Mouse (Mus musculus) large intestine, adult 2 months (tissue): ENCODE measurements at regions not wholly inside any gene's neighbourhood (a gene's known extent, or its start where the extent isn't known, plus 50 kb on each side); places are given as distances from the start of the nearest gene placed in this dataset.

Experiments
- DNase-seq: peaks from one replicate; pipeline ENCODE4 v3.0.0-alpha.2; 2012; ENCODE audit warnings: low read depth, low spot score
- WGBS: fragments of 180-500 bp; shearing (Covaris S2); methylation state at CpG from one replicate; pipeline ENCODE4 v1.1.7; 2018; 5-methylcytosine and 5-hydroxymethylcytosine counted together

GRCm38 (mm10) chr4:131205685-131206084 lies 261.5 kb downstream of the Matn1 start:
- 32% methylated on average over 4 of the region's 4 CpGs for WGBS
- DNase-seq, result no peak

DNA sequence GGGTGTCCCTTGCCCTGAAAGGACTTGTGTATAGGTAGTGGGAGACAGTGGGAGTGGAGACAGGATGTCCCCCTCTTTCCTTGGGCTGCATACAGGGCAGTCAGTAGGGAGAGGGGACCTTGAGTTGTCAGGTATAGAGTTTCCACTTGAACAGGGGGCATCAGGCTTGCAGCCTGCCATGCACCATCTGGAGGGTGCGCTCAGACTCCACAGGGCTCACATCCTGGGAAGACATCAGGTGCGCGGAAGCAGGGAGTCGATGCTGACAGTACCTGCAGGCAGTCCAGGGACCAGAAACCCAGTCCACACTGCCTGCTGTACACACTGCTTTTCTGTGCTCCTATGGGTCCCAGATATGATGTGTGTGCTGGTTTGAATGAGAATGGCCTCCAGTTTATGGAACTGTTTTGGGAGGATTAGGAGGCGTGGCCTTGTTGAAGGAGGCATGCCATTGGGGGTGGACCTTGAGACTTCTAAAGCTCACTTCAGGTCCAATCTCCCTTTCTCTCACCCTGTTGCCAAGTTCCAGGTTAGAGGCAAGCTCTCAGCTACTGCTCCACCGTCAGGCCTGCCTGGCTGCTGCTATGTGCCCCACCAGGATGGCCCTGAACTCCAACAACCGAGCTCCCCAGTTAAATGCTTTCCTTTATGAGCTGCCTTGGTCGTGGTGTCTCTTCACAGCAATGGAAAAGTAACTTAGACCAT lies 262.1 kb downstream of the Matn1 start:
- no peak for DNase-seq
- 85% methylated on average over 8 of the region's 8 CpGs for WGBS

DNA sequence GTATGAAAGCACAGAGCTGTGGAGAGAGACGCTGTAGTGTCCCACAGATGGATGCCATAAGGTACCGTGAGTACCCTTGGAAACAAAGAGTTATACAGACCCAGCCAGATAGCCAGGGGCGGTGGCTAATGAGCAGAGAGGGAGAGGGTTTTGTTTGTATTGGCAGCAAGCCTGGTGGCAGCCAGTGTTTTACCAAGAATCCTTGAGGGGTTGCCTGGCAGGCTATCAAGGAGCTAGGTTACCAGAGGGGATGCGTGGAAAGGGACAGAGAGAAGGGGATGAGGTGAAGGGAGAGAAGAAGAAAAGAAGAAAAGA lies 262.7 kb downstream of the Matn1 start:
- WGBS, result 56% methylated on average over 4 of the region's 4 CpGs
- no peak for DNase-seq

DNA sequence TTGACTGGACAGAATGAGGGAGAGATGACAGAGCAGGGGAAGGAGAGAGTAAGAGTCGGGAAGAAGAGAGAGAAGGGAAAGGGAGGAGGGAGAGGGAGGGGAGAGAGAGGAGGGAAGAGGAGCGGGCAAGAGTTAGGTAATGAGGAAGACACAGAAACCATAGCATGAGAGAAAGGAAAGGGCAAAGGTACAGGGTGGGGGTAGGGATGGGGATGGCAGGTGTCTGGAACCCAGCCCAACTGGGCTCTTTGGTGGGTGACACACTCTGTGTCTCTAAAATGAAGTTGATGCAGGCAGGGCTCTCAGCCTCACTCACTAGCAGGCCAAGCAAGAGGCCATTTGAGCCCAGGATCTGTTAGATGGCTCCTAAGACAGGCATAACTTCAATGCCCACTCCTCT lies 263.1 kb downstream of the Matn1 start:
- WGBS, result 61% methylated on average over 2 of the region's 2 CpGs
- DNase-seq, result no peak

DNA sequence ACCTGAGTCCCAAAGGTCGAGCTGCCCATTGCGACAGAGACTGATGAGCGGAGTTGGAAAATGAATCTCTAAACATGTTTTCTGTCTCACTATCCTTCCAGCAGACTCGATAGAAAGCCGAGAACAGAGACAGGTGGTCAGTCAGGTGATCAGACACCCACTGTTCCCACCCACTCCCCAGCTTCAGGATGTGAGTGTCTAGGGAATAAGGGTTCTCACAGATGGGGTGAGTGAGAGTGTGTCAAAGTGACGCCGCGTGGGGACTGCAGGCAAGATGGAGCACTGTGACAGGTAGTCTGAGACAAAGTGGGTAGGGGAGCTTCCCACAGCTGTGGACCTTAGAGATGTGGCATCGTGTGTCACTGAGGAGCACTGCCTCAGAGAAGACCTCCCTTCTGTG lies 264.0 kb downstream of the Matn1 start:
- DNase-seq, result no peak
- WGBS, result 76% methylated on average over 9 of the region's 9 CpGs

DNA sequence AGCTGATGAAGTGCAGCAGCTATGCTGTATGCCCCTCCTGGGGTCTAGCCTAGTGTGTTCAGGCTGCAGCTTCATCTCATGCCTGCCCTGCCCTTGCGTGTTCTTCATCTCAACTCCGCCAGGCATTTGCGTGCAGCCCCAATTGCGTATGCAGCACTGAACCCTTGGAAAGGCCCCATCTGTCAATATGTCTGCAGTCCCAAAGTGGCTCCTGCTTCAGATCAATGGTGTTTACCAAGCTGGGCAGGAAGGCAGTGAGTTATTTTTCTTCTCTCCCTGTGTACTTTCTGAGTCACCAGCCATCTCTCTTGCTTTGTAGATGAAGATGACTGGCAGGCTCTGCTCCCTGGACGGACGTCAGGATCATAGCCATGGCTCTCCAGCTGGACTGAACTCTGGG lies 264.5 kb downstream of the Matn1 start:
- DNase-seq, result no peak
- 63% methylated on average over 6 of the region's 6 CpGs for WGBS

GRCm38 (mm10) chr4:131212711-131213110 lies 268.5 kb downstream of the Matn1 start:
- DNase-seq, result no peak
- WGBS, result 32% methylated on average over 4 of the region's 4 CpGs

DNA sequence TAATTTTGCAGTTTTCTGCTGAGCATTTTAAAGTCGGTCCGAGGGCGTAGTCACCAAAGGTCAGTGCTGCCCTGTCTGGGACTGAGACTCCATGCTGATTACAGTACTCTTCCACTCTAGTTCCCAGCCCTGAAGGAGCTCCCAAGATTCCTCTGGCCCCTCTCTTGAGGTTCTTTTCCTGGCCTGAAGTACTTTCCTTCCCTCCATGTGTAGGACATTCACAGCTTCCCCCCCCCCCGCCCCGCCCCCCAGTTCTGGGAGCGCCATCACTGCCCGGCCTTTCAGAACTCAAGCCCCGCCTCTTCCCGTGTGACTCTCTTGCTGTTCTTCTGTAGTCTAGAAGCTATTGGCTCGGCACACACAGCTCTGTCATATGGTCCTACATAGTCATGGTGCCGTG lies 271.5 kb downstream of the Matn1 start:
- DNase-seq, result no peak
- WGBS, result 70% methylated on average over 11 of the region's 11 CpGs

DNA sequence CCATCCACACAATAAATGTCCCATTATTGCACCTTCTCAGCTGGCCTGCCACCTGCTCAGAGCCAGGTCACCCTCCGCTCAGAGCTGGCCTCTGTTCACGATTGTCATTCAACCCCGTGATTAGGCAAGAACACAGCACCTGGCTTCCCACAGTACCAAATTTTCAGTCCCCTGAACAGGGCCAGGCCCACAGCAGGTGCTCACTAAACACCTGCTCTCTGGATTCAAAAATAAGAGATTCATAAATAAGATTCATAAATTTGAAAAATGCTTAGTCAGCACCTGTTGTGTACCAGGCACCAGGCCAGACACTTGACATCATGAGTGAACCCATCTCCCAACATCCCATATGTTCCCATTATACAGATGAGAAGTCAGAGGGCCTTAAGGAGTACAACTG lies 272.2 kb downstream of the Matn1 start:
- no peak for DNase-seq

GRCm38 (mm10) chr4:131217083-131217482 lies 272.9 kb downstream of the Matn1 start:
- 76% methylated on average over 4 of the region's 4 CpGs for WGBS
- no peak for DNase-seq

More for the DNA sequence above, 272.2 kb downstream of the Matn1 start:
- WGBS, result 84% methylated on average over 3 of the region's 3 CpGs

GRCm38 (mm10) chr4:131217571-131218155 lies 273.5 kb downstream of the Matn1 start:
- WGBS, result 23% methylated on average over 7 of the region's 7 CpGs
- DNase-seq, result no peak

- no peak for DNase-seq
- WGBS, result 81% methylated on average over 10 of the region's 10 CpGs
These were observed 276.8 kb downstream of the Matn1 start for GRCm38 (mm10) chr4:131220966-131221365.

GRCm38 (mm10) chr4:131230361-131230760 lies 286.2 kb downstream of the Matn1 start:
- WGBS, result 78% methylated on average over 5 of the region's 5 CpGs

GRCm38 (mm10) chr4:131236611-131237031 lies 292.4 kb downstream of the Matn1 start:
- DNase-seq, result no peak
- WGBS, result 53% methylated on average over 4 of the region's 4 CpGs

More at GRCm38 (mm10) chr4:131230361-131230760, 286.2 kb downstream of the Matn1 start:
- no peak for DNase-seq

DNA sequence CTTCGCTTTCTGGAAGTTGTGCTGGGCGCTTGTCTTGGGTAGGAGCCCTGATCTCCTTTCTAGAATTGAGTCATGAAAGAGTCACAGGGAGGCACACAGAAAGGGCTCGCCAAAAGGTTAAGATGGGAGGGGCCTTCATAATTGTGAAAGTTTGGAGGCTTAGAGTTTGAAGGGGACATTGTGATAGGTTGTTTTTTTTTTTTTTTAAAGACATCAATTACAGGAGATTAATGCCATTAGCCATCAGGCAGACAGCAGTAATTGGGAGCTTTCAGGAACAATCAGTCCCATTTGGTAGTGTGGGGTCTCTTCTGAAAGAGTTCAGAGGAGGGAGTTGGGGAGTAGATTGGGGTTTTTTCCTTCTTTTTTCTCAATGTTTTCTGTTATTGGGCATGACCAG lies 294.4 kb downstream of the Matn1 start:
- 74% methylated on average over 3 of the region's 3 CpGs for WGBS

DNA sequence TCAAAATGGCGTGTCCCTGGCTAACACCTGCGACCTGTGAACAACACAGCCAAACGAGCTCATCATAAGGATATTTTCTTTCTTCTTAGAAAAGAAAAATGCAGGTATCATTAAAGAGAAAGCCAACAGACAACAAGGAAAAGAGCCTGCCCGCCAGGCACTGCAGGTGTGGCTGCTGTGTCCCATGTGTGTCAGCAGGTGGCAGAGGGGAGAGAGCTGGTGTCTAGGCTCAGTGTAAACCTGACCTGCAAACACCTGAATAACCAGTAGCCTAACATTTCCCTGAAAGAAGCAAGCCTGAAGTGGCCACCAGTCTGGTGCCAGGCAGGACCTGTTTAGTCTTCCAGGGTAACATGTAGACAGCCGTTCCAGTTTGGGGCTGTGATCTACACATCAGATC lies 294.9 kb downstream of the Matn1 start:
- no peak for DNase-seq
- WGBS, result 67% methylated on average over 5 of the region's 5 CpGs

More for the DNA sequence above, 294.4 kb downstream of the Matn1 start:
- DNase-seq, result no peak

DNA sequence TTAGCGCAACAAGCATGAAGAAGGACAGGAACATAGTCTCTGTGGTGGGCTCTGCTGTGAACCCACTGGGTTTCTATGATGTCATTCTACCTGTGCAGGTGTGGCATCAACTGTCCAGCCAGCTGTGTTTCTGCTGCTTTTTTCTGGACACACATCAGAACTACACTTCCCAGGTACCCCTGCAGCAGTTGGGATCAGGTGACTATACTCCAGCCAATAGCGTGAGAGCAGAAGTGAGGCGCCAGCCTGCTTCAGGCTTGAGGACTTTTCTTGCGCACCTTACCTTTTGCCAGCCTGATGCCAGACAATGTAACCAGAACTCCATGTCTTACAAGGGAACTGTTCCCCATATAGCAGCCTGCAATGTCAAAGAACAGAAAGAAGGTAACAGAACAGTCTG lies 296.3 kb downstream of the Matn1 start:
- 88% methylated on average over 4 of the region's 4 CpGs for WGBS

GRCm38 (mm10) chr4:131242250-131242649 lies 298.1 kb downstream of the Matn1 start:
- DNase-seq, result no peak
- WGBS, result 65% methylated on average over 4 of the region's 4 CpGs

More for the DNA sequence above, 296.3 kb downstream of the Matn1 start:
- no peak for DNase-seq

GRCm38 (mm10) chr4:131243744-131244387 lies 299.7 kb downstream of the Matn1 start:
- WGBS, result 56% methylated on average over 9 of the region's 9 CpGs
- no peak for DNase-seq

- 16% methylated on average over 30 of the region's 30 CpGs for WGBS
- DNase-seq, result no peak
These were observed 308.6 kb downstream of the Matn1 start for GRCm38 (mm10) chr4:131252602-131253442.
